Mouse (Mus musculus): ENCODE data around the gene Ak5.

Ak5 gene

DNA sequence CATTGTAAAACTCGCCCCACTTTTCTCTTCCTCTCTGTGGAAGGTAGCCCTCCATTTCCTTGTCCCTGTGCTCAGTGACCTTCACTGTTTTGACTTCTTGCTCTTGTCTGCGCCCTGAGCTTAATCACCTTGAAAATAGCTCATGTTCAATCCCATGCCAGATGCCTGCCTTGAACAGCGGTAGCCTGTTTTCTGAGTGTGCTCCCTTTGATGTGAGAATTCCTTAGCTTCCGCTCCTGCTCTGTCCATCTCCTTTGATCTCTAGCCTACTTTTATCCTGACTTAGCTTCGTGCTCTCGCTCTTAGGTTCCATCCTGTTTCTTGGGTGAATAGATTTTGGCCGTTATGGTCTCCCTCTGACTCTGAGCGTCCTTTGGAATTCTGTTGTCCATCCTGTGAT, 31.1 kb upstream of the Ak5 start:
- no peaks in the 10 kb centered on the region for H3K9me3 ChIP-seq (ENCODE audit: low read length)
- H3K27me3 ChIP-seq (ENCODE audit: insufficient read depth, low read length): peaks cover 9% of the 10 kb centered on the region; the same call in 1 of the 2 replicates
- no peak overlapping the region for H3K4me3 ChIP-seq (replicated peaks; ENCODE audit: low read length)
- TF ChIP-seq NANOG (IDR thresholded peaks at IDR 0.05; ENCODE audit: borderline replicate concordance, low read length): no peak
- no peak for TF ChIP-seq POU5F1 (IDR thresholded peaks at IDR 0.05; ENCODE audit: borderline replicate concordance, low read length)
- no peak for TF ChIP-seq CTCF (conservative IDR thresholded peaks at IDR 0.05; ENCODE audit: low read length)
- peaks cover 12% of the 10 kb centered on the region for H3K4me1 ChIP-seq (replicated peaks; ENCODE audit: low read depth, low read length)
- H3K36me3 ChIP-seq (ENCODE audit: insufficient read depth, low read length): no peaks in the 10 kb centered on the region

- no peak for TF ChIP-seq NANOG (IDR thresholded peaks at IDR 0.05; ENCODE audit: borderline replicate concordance, low read length)
- TF ChIP-seq POU5F1 (IDR thresholded peaks at IDR 0.05; ENCODE audit: borderline replicate concordance, low read length): no peak
- no peak for TF ChIP-seq CTCF (conservative IDR thresholded peaks at IDR 0.05; ENCODE audit: low read length)
- Histone ChIP-seq H3K4me1 (replicated peaks; ENCODE audit: low read depth, low read length) (peaks cover 9% of the 10 kb centered on the region), H3K4me3 (replicated peaks; ENCODE audit: low read length) (no peak overlapping the region)
These were observed 29.9 kb upstream of the Ak5 start for GRCm38 (mm10) chr3:152698017-152698416.

DNA sequence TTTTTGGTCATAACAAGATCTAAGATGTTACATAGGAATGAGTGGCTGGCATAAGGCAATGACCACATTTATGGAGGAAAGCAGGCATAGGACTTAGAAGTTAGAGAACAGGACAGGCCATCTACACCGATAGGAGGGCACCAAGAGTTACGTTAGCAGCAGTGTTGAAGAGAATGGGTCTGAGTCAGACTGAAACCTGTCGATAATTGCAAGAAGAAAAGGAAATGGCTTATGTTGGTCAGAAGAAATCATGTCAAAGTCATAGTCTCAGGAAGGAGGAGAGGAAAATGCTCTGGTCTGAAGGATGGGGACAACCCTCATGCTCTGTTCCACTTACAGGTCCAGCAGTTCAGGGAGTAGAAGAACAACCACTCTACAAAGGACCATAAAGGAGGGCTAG, 26.8 kb upstream of the Ak5 start:
- Histone ChIP-seq H3K36me3 (ENCODE audit: insufficient read depth, low read length) (no peaks in the 10 kb centered on the region), H3K4me3 (replicated peaks; ENCODE audit: low read length) (no peak overlapping the region), H3K27me3 (ENCODE audit: insufficient read depth, low read length) (peaks cover 9% of the 10 kb centered on the region; the same call in 1 of the 2 replicates), H3K9me3 (ENCODE audit: low read length) (peaks cover 12% of the 10 kb centered on the region), H3K4me1 (replicated peaks; ENCODE audit: low read depth, low read length) (no peaks in the 10 kb centered on the region)
- no peak for TF ChIP-seq CTCF (conservative IDR thresholded peaks at IDR 0.05; ENCODE audit: low read length)
- no peak for TF ChIP-seq NANOG (IDR thresholded peaks at IDR 0.05; ENCODE audit: borderline replicate concordance, low read length)
- no peak for TF ChIP-seq POU5F1 (IDR thresholded peaks at IDR 0.05; ENCODE audit: borderline replicate concordance, low read length)

More at GRCm38 (mm10) chr3:152698017-152698416, 29.9 kb upstream of the Ak5 start:
- Histone ChIP-seq H3K36me3 (ENCODE audit: insufficient read depth, low read length) (no peaks in the 10 kb centered on the region), H3K27me3 (ENCODE audit: insufficient read depth, low read length) (peaks cover 9% of the 10 kb centered on the region; the same call in 1 of the 2 replicates), H3K9me3 (ENCODE audit: low read length) (no peaks in the 10 kb centered on the region)

GRCm38 (mm10) chr3:152689105-152689504, 20.9 kb upstream of the Ak5 start:
- TF ChIP-seq CTCF (conservative IDR thresholded peaks at IDR 0.05; ENCODE audit: low read length) (no peak), POU5F1 (IDR thresholded peaks at IDR 0.05; ENCODE audit: borderline replicate concordance, low read length) (no peak), NANOG (IDR thresholded peaks at IDR 0.05; ENCODE audit: borderline replicate concordance, low read length) (no peak)
- H3K36me3 ChIP-seq (ENCODE audit: insufficient read depth, low read length): no peaks in the 10 kb centered on the region
- peaks cover 12% of the 10 kb centered on the region for H3K9me3 ChIP-seq (ENCODE audit: low read length)
- H3K27me3 ChIP-seq (ENCODE audit: insufficient read depth, low read length): no peaks in the 10 kb centered on the region
- no peak overlapping the region for H3K4me3 ChIP-seq (replicated peaks; ENCODE audit: low read length)
- no peaks in the 10 kb centered on the region for H3K4me1 ChIP-seq (replicated peaks; ENCODE audit: low read depth, low read length)

DNA sequence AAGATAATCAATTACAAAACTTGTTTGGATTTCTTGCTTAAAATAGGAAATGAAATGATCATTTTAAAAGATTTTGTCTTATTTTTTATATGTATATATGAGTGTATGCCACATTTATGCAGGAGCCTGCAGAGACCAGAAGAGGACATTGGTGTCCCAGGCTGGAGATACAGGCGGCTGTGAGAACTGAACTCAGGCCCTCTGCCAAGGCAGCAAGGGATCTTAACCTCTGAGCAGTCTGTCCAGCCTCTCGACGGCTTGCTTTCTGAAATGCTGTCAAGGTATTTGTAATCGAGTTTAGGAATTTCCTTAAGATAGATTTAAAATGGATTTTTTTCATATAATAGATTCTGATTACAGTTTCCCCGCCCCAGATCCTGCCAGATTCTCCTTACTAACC, 20.4 kb upstream of the Ak5 start:
- peaks cover 12% of the 10 kb centered on the region for H3K9me3 ChIP-seq (ENCODE audit: low read length)
- H3K4me1 ChIP-seq (replicated peaks; ENCODE audit: low read depth, low read length): no peaks in the 10 kb centered on the region
- TF ChIP-seq POU5F1 (IDR thresholded peaks at IDR 0.05; ENCODE audit: borderline replicate concordance, low read length) (no peak), NANOG (IDR thresholded peaks at IDR 0.05; ENCODE audit: borderline replicate concordance, low read length) (no peak), CTCF (conservative IDR thresholded peaks at IDR 0.05; ENCODE audit: low read length) (no peak)
- no peak overlapping the region for H3K4me3 ChIP-seq (replicated peaks; ENCODE audit: low read length)
- no peaks in the 10 kb centered on the region for H3K27me3 ChIP-seq (ENCODE audit: insufficient read depth, low read length)
- H3K36me3 ChIP-seq (ENCODE audit: insufficient read depth, low read length): no peaks in the 10 kb centered on the region

DNA sequence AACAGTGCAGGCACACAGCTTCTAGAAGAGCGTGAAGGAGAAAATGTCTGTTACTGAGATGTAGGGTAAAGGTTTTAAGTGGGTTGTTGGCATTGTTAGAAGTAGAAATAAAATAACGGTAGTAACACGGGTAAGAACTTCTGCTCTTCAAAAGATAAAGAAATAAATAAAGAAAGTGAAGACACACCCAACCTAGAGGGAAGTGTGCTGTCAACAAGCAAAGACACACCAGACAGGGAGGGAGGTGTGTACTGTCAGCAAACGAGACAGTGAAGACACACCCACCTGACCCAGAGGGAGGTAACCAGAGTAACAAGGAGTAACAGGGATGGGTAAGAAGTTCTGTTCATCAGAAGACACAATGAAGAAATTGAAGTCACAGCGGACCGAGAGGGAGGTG, 6.5 kb upstream of the Ak5 start:
- Histone ChIP-seq H3K27me3 (ENCODE audit: insufficient read depth, low read length) (peaks cover 11% of the 10 kb centered on the region), H3K4me3 (replicated peaks; ENCODE audit: low read length) (no peak overlapping the region), H3K4me1 (replicated peaks; ENCODE audit: low read depth, low read length) (peaks cover 8% of the 10 kb centered on the region), H3K36me3 (ENCODE audit: insufficient read depth, low read length) (no peaks in the 10 kb centered on the region), H3K9me3 (ENCODE audit: low read length) (no peaks in the 10 kb centered on the region)
- TF ChIP-seq CTCF (conservative IDR thresholded peaks at IDR 0.05; ENCODE audit: low read length) (no peak), NANOG (IDR thresholded peaks at IDR 0.05; ENCODE audit: borderline replicate concordance, low read length) (no peak), POU5F1 (IDR thresholded peaks at IDR 0.05; ENCODE audit: borderline replicate concordance, low read length) (no peak)

GRCm38 (mm10) chr3:152669783-152670182, 1.6 kb upstream of the Ak5 start:
- H3K4me3 ChIP-seq (replicated peaks; ENCODE audit: low read length): no peak overlapping the region
- peaks cover 16% of the 10 kb centered on the region for H3K4me1 ChIP-seq (replicated peaks; ENCODE audit: low read depth, low read length)
- no peaks in the 10 kb centered on the region for H3K9me3 ChIP-seq (ENCODE audit: low read length)
- TF ChIP-seq POU5F1 (IDR thresholded peaks at IDR 0.05; ENCODE audit: borderline replicate concordance, low read length): no peak
- TF ChIP-seq NANOG (IDR thresholded peaks at IDR 0.05; ENCODE audit: borderline replicate concordance, low read length): no peak
- no peak for TF ChIP-seq CTCF (conservative IDR thresholded peaks at IDR 0.05; ENCODE audit: low read length)
- no peaks in the 10 kb centered on the region for H3K36me3 ChIP-seq (ENCODE audit: insufficient read depth, low read length)
- H3K27me3 ChIP-seq (ENCODE audit: insufficient read depth, low read length): peaks cover 50% of the 10 kb centered on the region

- TF ChIP-seq POU5F1 (IDR thresholded peaks at IDR 0.05; ENCODE audit: borderline replicate concordance, low read length) (no peak), NANOG (IDR thresholded peaks at IDR 0.05; ENCODE audit: borderline replicate concordance, low read length) (no peak), CTCF (conservative IDR thresholded peaks at IDR 0.05; ENCODE audit: low read length) (no peak)
- Histone ChIP-seq H3K4me3 (replicated peaks; ENCODE audit: low read length) (no peak overlapping the region), H3K9me3 (ENCODE audit: low read length) (no peaks in the 10 kb centered on the region), H3K27me3 (ENCODE audit: insufficient read depth, low read length) (peaks cover 56% of the 10 kb centered on the region), H3K36me3 (ENCODE audit: insufficient read depth, low read length) (no peaks in the 10 kb centered on the region), H3K4me1 (replicated peaks; ENCODE audit: low read depth, low read length) (peaks cover 16% of the 10 kb centered on the region)
These were observed 633 bp upstream of the Ak5 start for GRCm38 (mm10) chr3:152668793-152669192.
